Mouse (Mus musculus): Measurements from ENCODE around the gene Jun.

The Jun gene

GRCm38 (mm10) chr4:95074319-95074718 is 22.3 kb upstream of the Jun start:
- no peak for DNase-seq (ENCODE audit: extremely low read depth, low read depth, low spot score)

DNA sequence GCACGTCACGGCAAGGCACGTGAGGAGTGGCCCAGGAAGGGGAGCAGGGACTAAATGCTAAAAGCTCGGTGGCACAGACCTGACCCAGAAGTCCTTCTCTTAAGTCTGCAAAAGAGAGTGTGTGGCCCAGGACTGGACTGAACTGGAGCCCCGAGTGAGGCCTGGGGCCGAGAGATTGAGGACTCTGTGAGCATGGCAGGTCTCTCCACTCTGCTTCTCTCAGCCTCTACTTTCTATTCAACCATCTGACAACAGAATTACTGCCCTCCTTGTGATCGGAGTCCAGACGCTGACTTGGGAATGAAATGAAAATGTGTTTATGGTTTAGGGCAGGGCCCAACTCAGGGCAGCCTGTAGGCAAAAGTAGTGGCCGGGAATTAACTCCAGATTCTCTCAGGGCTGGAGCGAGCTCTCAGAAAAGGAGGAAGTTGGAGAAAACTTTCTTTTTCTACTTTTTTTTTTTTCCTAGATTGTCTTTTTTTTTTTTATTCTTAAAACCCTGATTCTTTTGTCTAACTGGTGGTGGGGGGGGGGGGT is 21.3 kb upstream of the Jun start:
- no peak for DNase-seq (ENCODE audit: extremely low read depth, low read depth, low spot score)

- no peak for DNase-seq (ENCODE audit: extremely low read depth, low read depth, low spot score)
These were observed 18.4 kb upstream of the Jun start for GRCm38 (mm10) chr4:95070407-95070806.

- DNase-seq (ENCODE audit: extremely low read depth, low read depth, low spot score) = no peak
These were observed 16.3 kb upstream of the Jun start for GRCm38 (mm10) chr4:95068045-95068948.

GRCm38 (mm10) chr4:95063609-95064210 is 11.7 kb upstream of the Jun start:
- DNase-seq (ENCODE audit: extremely low read depth, low read depth, low spot score) = no peak

GRCm38 (mm10) chr4:95062873-95063272 is 10.9 kb upstream of the Jun start:
- DNase-seq (ENCODE audit: extremely low read depth, low read depth, low spot score) = no peak

GRCm38 (mm10) chr4:95057264-95057663 is 5.2 kb upstream of the Jun start:
- no peak for DNase-seq (ENCODE audit: extremely low read depth, low read depth, low spot score)

GRCm38 (mm10) chr4:95055276-95055675 is 3.3 kb upstream of the Jun start:
- no peak for DNase-seq (ENCODE audit: extremely low read depth, low read depth, low spot score)

GRCm38 (mm10) chr4:95054336-95054735 is 2.3 kb upstream of the Jun start:
- no peak for DNase-seq (ENCODE audit: extremely low read depth, low read depth, low spot score)

DNA sequence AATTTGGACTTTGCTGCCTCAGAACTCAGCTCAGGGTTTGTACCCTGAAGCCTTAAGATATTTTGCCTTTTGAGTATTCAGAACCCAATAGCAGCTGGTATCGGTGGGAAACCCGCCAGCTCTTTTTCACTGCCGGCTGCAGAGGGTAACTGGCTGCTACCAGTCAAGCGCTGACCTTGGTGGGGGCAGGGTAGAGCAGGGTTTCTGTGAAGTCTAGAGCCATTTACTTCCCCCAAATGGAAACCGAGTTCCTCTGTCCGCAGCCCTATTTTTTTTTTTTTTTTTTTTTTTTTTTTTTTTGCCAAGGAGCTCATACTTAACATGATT is 1.7 kb upstream of the Jun start:
- no peak for DNase-seq (ENCODE audit: extremely low read depth, low read depth, low spot score)

DNA sequence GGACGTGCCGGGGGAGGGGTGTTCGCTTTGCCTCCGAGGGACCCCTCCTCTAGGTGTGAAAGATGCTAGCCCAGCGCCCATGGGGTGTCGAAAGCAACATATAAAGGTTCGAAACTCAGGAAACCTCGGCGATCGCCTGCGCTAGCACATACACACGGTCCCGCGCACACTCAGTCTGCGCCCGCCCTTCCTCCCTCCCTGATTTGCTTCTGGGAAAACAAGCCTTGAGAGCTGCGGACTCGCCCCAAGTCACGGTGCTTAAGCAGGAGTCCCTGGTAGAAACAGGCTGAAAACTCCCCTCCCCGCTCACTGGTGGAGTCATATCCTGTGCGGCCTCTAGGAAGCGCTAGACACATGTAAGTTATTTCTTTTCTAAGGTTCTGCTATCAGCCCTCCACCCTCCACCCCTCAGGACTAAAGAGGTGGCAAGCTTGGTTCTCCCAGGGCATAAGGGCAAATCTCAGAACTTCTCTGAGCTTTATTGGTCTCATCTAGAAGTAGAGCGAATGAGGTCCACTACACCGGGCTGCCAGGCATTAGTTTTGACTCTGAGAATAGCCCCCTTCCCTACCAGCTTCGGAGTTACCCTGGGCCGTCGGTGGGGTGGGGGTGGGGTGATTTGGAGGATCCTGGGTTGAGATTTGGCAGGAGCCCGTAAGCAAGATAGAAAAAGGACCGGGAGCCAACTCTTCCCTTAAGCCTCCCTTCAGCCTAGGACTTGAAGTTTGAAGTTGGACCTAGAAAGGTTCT is 1.2 kb upstream of the Jun start:
- DNase-seq (ENCODE audit: extremely low read depth, low read depth, low spot score) = no peak

DNA sequence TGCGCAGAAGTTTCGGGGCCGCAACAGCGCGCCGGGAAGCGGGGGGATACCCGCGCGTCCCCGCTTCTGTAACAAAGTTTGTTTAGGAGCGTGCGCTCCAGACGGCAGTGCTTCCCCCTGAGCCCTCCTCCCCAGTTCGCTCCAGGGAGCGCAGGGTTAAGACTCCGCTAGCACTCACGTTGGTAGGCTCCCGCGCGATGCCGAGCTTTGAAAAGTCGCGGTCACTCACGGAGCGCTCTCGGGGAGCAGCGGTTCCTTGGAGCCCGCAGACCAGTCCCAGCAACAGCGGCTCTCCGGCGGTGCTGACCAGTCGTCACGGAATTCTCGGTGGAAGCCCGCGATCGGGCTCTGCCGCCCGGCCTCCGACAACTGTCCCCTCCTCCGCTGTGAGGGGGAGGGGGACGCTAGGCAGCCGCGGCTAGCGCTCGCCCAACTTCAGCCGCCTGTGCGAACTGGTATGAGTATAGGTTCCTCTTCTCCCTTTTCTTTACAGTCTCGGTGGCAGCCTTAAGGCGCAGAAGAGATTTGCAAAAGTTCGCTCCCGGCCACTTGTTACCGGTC is 631 bp downstream of the Jun start:
- DNase-seq (ENCODE audit: extremely low read depth, low read depth, low spot score) = no peak

DNA sequence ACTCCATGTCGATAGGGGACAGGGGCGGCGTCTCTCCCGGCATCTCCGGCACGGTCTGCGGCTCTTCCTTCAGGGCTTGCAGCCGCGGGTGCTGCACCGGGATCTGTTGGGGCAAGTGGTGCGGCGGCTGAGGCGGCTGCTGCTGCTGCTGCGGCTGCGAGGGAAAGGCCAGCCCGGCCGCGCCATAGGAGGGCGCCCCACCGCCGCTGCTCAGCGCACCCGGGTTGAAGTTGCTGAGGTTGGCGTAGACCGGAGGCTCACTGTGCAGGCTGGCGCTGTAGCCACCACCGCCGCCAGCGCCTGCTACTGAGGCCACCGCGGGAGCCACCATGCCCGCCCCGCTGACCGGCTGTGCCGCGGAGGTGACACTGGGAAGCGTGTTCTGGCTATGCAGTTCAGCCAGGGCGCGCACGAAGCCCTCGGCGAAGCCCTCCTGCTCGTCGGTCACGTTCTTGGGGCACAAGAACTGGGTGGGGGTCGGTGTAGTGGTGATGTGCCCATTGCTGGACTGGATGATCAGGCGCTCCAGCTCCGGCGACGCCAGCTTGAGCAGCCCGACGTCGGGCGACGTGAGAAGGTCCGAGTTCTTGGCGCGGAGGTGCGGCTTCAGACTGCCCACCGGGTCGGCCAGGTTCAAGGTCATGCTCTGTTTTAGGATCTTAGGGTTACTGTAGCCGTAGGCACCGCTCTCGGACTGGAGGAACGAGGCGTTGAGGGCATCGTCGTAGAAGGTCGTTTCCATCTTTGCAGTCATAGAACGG is 1.3 kb downstream of the Jun start:
- DNase-seq (ENCODE audit: extremely low read depth, low read depth, low spot score) = no peak

- DNase-seq (ENCODE audit: extremely low read depth, low read depth, low spot score) = no peak
These were observed 2.0 kb downstream of the Jun start for GRCm38 (mm10) chr4:95049884-95050517.

- no peak for DNase-seq (ENCODE audit: extremely low read depth, low read depth, low spot score)
These were observed 2.9 kb downstream of the Jun start for GRCm38 (mm10) chr4:95049153-95049552.

DNA sequence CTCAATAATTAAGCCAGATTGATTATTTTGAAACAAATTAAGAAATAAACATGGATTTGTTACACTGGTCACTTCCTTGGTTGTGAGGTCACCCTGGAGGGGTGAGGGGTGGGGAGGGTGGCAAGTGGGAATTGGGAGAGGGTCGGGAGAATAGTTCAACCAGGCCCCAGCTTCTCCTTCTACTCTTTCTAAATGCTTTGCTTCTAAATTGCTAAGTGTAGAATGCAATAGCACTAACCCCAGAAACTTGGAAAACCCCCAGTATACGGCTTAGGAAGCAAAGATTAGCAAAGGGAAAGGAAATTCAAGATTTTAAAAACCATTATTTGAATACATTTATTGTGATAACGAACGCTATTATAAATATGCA is 3.3 kb downstream of the Jun start:
- no peak for DNase-seq (ENCODE audit: extremely low read depth, low read depth, low spot score)

- no peak for DNase-seq (ENCODE audit: extremely low read depth, low read depth, low spot score)
These were observed 3.8 kb downstream of the Jun start for GRCm38 (mm10) chr4:95048021-95048730.

GRCm38 (mm10) chr4:95045133-95045532 is 6.9 kb downstream of the Jun start:
- no peak for DNase-seq (ENCODE audit: extremely low read depth, low read depth, low spot score)

DNA sequence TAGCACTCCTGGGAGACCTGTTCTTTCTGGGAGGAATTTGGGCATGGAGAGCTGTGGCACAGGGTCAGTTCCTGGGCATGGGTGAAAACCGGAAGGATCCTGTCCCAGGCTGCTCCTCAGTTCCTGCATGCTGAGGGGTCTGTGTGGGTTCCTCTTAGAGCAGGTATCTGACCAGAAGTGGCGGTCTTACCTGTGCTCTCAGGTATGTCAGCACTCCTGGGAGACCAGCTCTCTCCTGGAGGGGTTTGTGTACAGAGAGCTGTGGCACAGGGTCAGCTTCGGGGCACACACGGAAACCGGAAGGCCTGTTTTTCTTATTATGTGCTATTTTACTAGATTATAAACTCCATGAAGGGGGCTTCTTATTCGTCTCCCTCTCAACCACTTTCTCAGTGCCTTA is 7.3 kb downstream of the Jun start:
- DNase-seq (ENCODE audit: extremely low read depth, low read depth, low spot score) = no peak

- no peak for DNase-seq (ENCODE audit: extremely low read depth, low read depth, low spot score)
These were observed 14.0 kb downstream of the Jun start for GRCm38 (mm10) chr4:95038024-95038423.
